Mouse (Mus musculus): Measurements from ENCODE around the gene Gm20388.

Gene Gm20388

GRCm38 (mm10) chr8:120591587-120592292 lies 681.1 kb downstream of the Gm20388 start:
- no peak for DNase-seq (ENCODE audit: inconsistent ontology term)

DNA sequence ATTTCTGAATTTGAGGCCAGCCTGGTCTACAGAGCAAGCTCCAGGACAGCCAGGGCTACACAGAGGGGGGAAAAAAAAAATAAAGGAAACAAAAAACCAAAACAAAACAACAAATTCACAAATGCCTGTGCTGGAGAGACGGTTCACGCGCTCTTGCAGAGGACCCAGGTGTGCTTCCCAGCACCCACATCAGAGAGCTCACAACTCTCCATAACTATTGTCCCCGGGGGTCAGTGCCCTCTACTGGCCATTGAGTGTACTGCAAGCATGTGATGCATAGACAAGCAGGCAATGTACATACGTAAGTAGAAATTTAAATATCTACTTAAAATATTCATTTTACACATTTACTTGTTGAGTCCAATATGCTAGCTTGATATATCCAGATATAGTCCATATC lies 683.9 kb downstream of the Gm20388 start:
- DNase-seq (ENCODE audit: inconsistent ontology term) = no peak

DNA sequence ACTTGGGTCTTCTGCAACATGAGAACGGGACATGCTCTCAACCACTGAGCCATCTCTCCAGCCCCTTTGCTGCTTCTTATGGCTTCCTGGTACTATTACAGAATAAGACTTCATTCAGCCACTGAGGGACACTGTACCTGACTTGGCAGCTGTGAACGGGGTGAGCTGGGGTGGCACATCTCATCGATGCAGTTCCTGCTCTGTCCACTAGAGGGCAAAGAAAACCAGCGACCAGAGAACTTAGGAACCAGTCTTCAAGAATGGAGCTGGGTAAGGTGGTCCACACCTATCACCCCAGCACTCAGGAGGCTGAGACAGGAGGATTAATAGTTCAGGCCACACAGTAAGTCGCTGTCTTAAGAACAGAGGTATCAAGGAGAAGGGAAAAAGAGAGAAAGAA lies 685.3 kb downstream of the Gm20388 start:
- DNase-seq (ENCODE audit: inconsistent ontology term) = peak; percentile 39

- DNase-seq (ENCODE audit: inconsistent ontology term) = no peak
Measured at GRCm38 (mm10) chr8:120598579-120598978, 687.9 kb downstream of the Gm20388 start.

DNA sequence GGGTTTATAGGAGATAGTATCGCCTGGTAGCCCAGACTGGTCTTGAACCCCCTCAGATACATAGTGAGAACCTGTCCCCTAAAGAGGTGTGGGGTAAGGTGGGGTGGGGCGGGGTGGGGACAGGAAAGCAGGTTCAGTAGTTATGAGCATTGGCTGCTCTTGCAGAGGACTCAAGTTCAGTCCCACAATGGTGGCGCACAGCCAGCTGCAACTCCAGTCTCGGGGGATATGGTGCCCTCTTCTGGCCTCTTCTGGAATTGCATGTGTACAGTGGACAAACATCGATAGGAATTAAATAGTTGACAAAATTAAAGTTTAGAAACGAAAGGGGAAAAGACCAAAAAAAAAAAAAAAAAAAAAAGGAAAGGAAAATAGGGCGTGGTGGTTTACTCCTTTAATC lies 688.9 kb downstream of the Gm20388 start:
- no peak for DNase-seq (ENCODE audit: inconsistent ontology term)

- DNase-seq (ENCODE audit: inconsistent ontology term) = no peak
Measured at GRCm38 (mm10) chr8:120602672-120603071, 692.0 kb downstream of the Gm20388 start.

DNA sequence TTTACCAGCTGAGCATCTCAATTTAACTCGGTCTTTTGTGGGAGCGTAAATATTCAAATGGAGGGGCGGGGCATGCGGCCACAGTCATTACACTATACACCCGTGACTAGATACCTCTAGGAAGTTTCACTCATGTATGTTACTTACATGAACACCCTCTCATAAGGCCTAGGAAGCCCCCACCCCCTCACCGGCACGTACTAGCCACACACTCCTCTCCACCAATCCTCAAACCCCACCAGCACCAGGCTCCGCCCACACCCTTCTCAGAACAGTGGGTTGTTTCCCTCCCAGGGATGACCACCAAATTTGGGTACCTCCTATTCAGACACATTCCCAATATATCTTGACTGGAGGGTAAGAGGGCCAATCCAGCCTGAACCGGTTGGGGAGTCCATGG lies 696.8 kb downstream of the Gm20388 start:
- no peak for DNase-seq (ENCODE audit: inconsistent ontology term)

DNA sequence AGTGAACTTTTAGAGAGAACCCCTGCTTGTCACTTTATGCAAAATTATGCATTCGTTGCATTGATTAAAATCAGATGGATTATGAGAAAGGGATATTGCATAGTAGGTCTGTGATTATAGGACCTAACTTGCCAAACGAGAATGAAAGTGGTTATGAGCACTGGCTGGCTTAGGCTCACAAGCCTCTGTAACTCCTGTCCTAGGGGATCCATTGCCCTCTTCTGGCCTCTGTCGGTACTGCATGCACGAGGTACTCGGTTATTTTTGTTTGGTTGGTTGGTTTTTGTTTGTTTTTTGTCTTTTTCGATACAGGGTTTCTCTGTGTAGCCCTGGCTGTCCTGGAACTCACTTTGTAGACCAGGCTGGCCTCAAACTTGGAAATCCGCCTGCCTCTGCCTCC lies 697.2 kb downstream of the Gm20388 start:
- no peak for DNase-seq (ENCODE audit: inconsistent ontology term)

- no peak for DNase-seq (ENCODE audit: inconsistent ontology term)
Measured at GRCm38 (mm10) chr8:120610824-120611223, 700.2 kb downstream of the Gm20388 start.

DNA sequence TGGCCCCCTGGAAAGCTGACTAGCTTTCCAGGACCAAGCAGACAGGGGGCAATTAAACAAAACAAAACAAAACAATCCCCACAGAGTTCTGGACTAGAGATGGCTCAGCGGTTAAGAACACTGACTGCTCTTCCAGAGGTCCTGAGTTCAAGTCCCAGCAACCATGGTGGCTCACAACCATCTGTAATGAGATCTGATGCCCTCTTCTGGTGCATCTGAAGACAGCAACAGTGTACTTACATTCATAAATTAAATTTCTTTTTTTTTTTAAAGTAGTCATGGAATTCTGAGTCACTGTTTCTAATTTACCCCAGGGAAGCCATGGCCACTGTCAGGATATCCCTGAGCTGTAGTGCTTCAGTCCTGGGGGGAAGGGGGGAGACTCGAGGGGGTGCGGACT lies 703.9 kb downstream of the Gm20388 start:
- no peak for DNase-seq (ENCODE audit: inconsistent ontology term)

DNA sequence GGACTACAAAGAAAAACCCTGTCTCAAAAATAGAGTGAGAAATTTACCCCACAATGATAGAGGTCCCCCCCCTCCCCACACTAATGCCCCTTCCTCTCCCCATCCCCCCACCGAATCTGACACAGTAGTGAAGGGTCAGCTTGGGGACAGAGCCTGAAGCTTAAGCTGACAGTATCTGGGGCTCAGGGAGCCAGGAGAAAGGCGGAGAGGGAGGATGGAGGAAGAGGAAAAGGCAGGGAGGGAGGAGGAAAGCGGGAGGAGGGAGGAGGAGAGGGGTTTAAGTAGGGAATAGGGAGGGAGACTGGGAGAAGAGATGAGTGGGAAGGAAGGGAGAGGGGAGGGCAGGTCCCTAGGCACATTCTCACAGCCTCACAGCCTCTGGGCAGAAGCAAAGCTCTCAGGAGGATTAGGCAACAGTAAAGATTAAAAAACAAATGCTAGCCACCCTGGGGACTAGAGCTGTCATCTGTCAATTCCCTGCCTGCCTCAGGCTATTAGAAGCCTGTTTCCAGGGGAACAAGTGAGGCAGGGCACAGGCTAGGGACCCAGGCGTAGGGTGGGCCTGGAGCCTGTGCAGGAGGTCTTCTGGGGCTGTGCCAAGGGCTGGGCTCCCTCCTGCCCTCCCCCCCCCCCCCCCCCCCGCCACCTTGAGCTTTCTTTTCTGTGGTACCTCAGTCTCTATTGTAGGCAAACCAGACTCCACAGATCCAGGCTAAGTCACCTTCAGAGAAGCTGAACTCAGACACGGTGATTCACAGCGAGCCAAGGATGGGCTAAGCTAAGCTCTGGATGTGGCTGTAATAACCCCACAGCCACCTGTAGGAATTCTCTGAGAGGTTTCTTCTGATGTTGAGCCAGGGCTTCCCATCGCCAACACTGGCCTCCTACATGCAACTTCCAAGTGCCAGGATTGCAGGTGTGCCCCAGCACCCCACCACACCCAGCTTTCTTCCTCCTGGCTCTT lies 706.3 kb downstream of the Gm20388 start:
- no peak for DNase-seq (ENCODE audit: inconsistent ontology term)

DNA sequence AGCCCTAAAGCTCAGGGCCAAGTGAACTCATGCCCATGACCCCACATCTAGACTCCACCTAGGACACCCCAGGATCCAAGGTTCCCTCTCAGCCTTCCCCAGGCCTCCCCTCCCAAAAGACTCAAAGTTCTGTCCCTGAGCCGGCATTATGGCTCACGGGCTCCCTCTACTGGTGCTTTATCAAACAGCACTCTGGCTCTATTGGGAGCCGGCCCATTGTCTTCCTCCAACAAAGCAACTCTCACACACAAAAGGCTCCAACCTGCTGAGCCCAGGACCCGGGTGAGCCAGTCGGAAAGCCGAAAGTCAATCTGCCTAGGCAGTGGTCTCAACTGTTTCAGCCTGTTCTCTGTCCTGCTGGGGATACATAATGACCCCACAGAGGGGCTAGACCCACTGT lies 707.5 kb downstream of the Gm20388 start:
- DNase-seq (ENCODE audit: inconsistent ontology term) = peak; percentile 67

- DNase-seq (ENCODE audit: inconsistent ontology term) = peak; percentile 47
Measured at GRCm38 (mm10) chr8:120619235-120620180, 708.9 kb downstream of the Gm20388 start.

DNA sequence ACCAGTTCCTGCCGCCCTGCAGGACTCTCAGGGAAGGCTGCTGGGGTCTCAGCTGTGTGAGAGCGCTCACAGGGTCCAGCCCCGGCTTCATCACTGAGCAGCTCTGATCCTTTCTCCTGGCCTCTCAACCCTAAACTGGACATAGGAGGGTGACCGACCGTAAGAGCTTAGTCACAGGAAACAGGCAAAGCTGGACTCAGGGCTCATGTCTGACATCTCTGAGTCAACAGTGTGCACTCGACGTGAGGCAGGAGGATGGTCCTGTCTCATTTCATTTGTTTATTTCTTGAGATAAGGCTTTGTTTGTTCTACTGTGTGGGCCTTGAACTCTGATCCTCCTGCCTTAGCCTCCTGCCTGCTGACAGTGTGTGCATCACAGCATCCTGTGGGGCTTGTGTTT lies 709.8 kb downstream of the Gm20388 start:
- DNase-seq (ENCODE audit: inconsistent ontology term) = no peak

- no peak for DNase-seq (ENCODE audit: inconsistent ontology term)
Measured at GRCm38 (mm10) chr8:120622161-120622560, 711.5 kb downstream of the Gm20388 start.

- no peak for DNase-seq (ENCODE audit: inconsistent ontology term)
Measured at GRCm38 (mm10) chr8:120623608-120624007, 713.0 kb downstream of the Gm20388 start.

- no peak for DNase-seq (ENCODE audit: inconsistent ontology term)
Measured at GRCm38 (mm10) chr8:120626461-120626860, 715.8 kb downstream of the Gm20388 start.

- no peak for DNase-seq (ENCODE audit: inconsistent ontology term)
Measured at GRCm38 (mm10) chr8:120627298-120627697, 716.7 kb downstream of the Gm20388 start.

GRCm38 (mm10) chr8:120630031-120630430 lies 719.4 kb downstream of the Gm20388 start:
- no peak for DNase-seq (ENCODE audit: inconsistent ontology term)

- DNase-seq (ENCODE audit: inconsistent ontology term) = no peak
Measured at GRCm38 (mm10) chr8:120630848-120631247, 720.2 kb downstream of the Gm20388 start.

GRCm38 (mm10) chr8:120631441-120632375 lies 721.1 kb downstream of the Gm20388 start:
- peak; percentile 75 for DNase-seq (ENCODE audit: inconsistent ontology term)

Measured in Muller cell, postnatal 12 days (primary cell).